Comparison of ENCODE assay signal across 8 mouse cellular contexts in the genomic region with DNA sequence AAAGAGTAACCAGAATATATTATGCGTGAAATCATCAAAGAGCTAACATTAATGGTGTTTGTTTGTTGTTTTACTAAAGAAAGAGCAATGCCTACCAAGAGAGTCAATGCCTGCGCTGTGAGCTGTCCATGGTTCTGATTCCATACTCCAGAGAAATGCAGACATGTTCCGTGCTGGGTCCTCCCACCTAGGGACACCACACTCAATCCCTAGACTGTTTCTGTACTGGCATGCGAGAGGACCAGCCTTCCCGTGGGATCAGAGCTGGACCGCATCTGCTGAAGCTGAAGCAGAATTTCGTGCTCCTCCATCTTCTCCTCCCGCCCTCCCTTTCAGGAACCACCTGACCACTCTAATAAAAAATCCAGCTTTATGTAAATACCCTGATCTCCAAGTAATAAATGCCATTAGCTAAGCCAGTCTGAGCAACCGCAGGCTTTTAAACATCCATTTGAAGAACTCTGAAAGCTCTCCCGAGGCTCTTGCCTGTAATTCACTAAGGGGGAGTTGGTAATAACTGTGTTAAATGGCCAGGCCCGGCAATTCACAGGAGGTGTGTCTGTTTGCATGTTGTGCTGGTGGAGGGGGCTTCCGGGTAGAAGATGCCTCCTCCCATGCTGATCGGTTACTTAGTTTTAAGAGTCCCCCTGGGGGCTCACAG. TPM values are rescaled to one million over a fixed set of nuclear protein-coding genes. Genes with fewer than 3 reads are reported as not detected.
DNase-seq lines count a peak whose midpoint lies in the region; ATAC-seq and TF ChIP-seq lines count a peak whose summit lies in the region.
"Had no signal": no experiment of that assay in that cellular context is flagged by ENCODE, and none has a peak within 500 bp of the region (broad histone marks: within the 10 kb centered on the region; RNA-seq: fewer than 3 reads in every experiment).

No protein-coding gene starts in this region.

- H3K9me3 ChIP-seq in G1E (replicated peaks): no peaks in the 10 kb centered on the region
- H3K9me3 ChIP-seq in limb, embryonic 13.5 days: no peaks in the 10 kb centered on the region

- TF ChIP-seq CTCF in G1E (IDR thresholded peaks at IDR 0.05; ENCODE audit: low read depth, low read length): no peak

- peaks cover 38% of the 10 kb centered on the region for H3K27me3 ChIP-seq in G1E (ENCODE audit: insufficient read depth, low read length)
- H3K27me3 ChIP-seq in limb, embryonic 13.5 days: peaks cover 19% of the 10 kb centered on the region

- H3K27ac ChIP-seq in limb, embryonic 13.5 days: no peak overlapping the region

- H3K4me3 ChIP-seq in G1E (ENCODE audit: low read depth, low read length): no peak overlapping the region
- no peak overlapping the region for H3K4me3 ChIP-seq in limb, embryonic 13.5 days
- H3K4me3 ChIP-seq: erythroblast, embryonic 14.5 days had no signal

- H3K4me2 ChIP-seq in limb, embryonic 13.5 days (replicated peaks): no peak overlapping the region

- no peak overlapping the region for H3K9ac ChIP-seq in limb, embryonic 13.5 days

- peak; percentile 51; the same call in 1 of the 2 replicates for ATAC-seq in G1E (ENCODE audit: extremely low read depth, insufficient number of reproducible peaks, low FRiP score, poor library complexity, severe bottlenecking)
- ATAC-seq in hematopoietic stem cell, adult 5-6 weeks (replicated peaks in 1 of 2; ENCODE audit: insufficient read depth in 1 of 2, low FRiP score in 2 of 2, low TSS enrichment in 1 of 2, low read depth in 1 of 2, poor library complexity in 2 of 2, severe bottlenecking in 2 of 2): peak; percentile 74 to 76; a peak in 3 of 4 replicates
- ATAC-seq in limb, embryonic 13.5 days (ENCODE audit: low FRiP score, low read depth): peak; percentile 44; the same call in 1 of the 2 replicates

- DNase-seq in G1E (ENCODE audit: low spot score): peak; percentile 35
- peak; percentile 81 for DNase-seq in adrenal gland, postnatal 10 days
- peak; percentile 58 for DNase-seq in neural tube, embryonic 10.5 days (ENCODE audit: extremely low spot score, low spot score)
- no peak for DNase-seq in layer of hippocampus, adult 11-12 months (ENCODE audit: low spot score)
- DNase-seq in cerebellum, adult 11-12 months: no peak

- no peaks in the 10 kb centered on the region for H3K36me3 ChIP-seq in G1E (replicated peaks)
- H3K36me3 ChIP-seq in limb, embryonic 13.5 days: no peaks in the 10 kb centered on the region

- 20% methylated on average over 13 of the region's 13 CpGs for WGBS in limb, embryonic 13.5 days

- H3K4me1 ChIP-seq in G1E (ENCODE audit: insufficient read depth, low read depth, low read length): no peaks in the 10 kb centered on the region
- no peaks in the 10 kb centered on the region for H3K4me1 ChIP-seq in limb, embryonic 13.5 days

RNA-seq across cellular contexts. Expression of gene Slc32a1, which starts 40.0 kb away (rescaled TPM):
- total RNA-seq in G1E (2014; fragmentation: Nextera tagmentation) (not detected in 2 replicates), G1E (2017) (not detected in 2 replicates)
- 0.02 TPM in 1 of 2 replicates, not detected in the other for polyA plus RNA-seq in G1E (2012)
- not detected for total RNA-seq in adrenal gland, postnatal 10 days (2021)
- not detected in 2 replicates for total RNA-seq in hematopoietic stem cell, adult 5-6 weeks (2017)
- not detected in 2 replicates for polyA plus RNA-seq in limb, embryonic 13.5 days (2015; fragmentation: Nextera tagmentation; extraction: Ambion mirVana)
- polyA plus RNA-seq: erythroblast, embryonic 14.5 days had no signal

RNA-seq across cellular contexts. Expression of gene Actr5, which starts 54.1 kb away (rescaled TPM):
- 22.5 and 24.7 TPM in 2 replicates for total RNA-seq in G1E (2014; fragmentation: Nextera tagmentation)
- 20.2 and 22.5 TPM in 2 replicates for total RNA-seq in G1E (2017)
- polyA plus RNA-seq in G1E (2012): 18.2 and 19.7 TPM in 2 replicates
- 10 to 100 TPM; 10.7 to 12.7 TPM for total RNA-seq in adrenal gland, postnatal 10 days (2021)
- total RNA-seq in hematopoietic stem cell, adult 5-6 weeks (2017): 14.7 and 18.9 TPM in 2 replicates
- 12.4 and 14.1 TPM in 2 replicates for polyA plus RNA-seq in limb, embryonic 13.5 days (2015; fragmentation: Nextera tagmentation; extraction: Ambion mirVana)

RNA-seq across cellular contexts. Expression of gene Arhgap40, which starts 58.0 kb away (rescaled TPM):
- total RNA-seq in G1E (2014; fragmentation: Nextera tagmentation) (not detected in 2 replicates), G1E (2017) (not detected in 2 replicates)
- not detected in 2 replicates for polyA plus RNA-seq in G1E (2012)
- total RNA-seq in adrenal gland, postnatal 10 days (2021): not detected
- total RNA-seq in hematopoietic stem cell, adult 5-6 weeks (2017): not detected in 2 replicates
- polyA plus RNA-seq in limb, embryonic 13.5 days (2015; fragmentation: Nextera tagmentation; extraction: Ambion mirVana): 0.84 and 1.1 TPM in 2 replicates
- polyA plus RNA-seq: erythroblast, embryonic 14.5 days had no signal

Comparison
In these comparisons a context has a peak if more than half of its experiments do, and no peak if none do; other contexts are left out.
1. DNase-seq: peak in G1E (single experiment), adrenal gland, postnatal 10 days (single experiment) and neural tube, embryonic 10.5 days (single experiment); none in layer of hippocampus, adult 11-12 months (single experiment) and cerebellum, adult 11-12 months (single experiment).
2. Peak in every context shown above with its lines, with median percentiles within 50 percentile points of each other: ATAC-seq.